Mouse (Mus musculus): ENCODE results near the gene Bglap3. TPM values are rescaled to one million over a fixed set of nuclear protein-coding genes. Genes with fewer than 3 reads are reported as not detected.

Gene Bglap3
- polyA plus RNA-seq, 1 experiment: 14.7 TPM

- Histone ChIP-seq H3K4me3 (ENCODE audit: insufficient read depth, low read length) (peak overlapping the region; percentile 55), H3K4me1 (ENCODE audit: control insufficient read depth, insufficient read depth, low read length) (peaks cover 6% of the 10 kb centered on the region; the same call in 1 of the 2 replicates), H3K27ac (ENCODE audit: insufficient read depth, low read length) (no peak overlapping the region)
- TF ChIP-seq CTCF (IDR thresholded peaks at IDR 0.05; ENCODE audit: extremely low read depth, insufficient read depth, low read length) (no peak), POLR2A (IDR thresholded peaks at IDR 0.05; ENCODE audit: extremely low read depth, insufficient read depth, low read length) (no peak)
Observed at GRCm38 (mm10) chr3:88335436-88336053, 37.0 kb downstream of the Bglap3 start.

GRCm38 (mm10) chr3:88334902-88335435, 37.6 kb downstream of the Bglap3 start:
- H3K27ac ChIP-seq (ENCODE audit: insufficient read depth, low read length): no peak overlapping the region
- TF ChIP-seq CTCF (IDR thresholded peaks at IDR 0.05; ENCODE audit: extremely low read depth, insufficient read depth, low read length) (no peak), POLR2A (IDR thresholded peaks at IDR 0.05; ENCODE audit: extremely low read depth, insufficient read depth, low read length) (no peak)
- peaks cover 6% of the 10 kb centered on the region; the same call in 1 of the 2 replicates for H3K4me1 ChIP-seq (ENCODE audit: control insufficient read depth, insufficient read depth, low read length)
- H3K4me3 ChIP-seq (ENCODE audit: insufficient read depth, low read length): peak overlapping the region; percentile 55; the same call in 1 of the 2 replicates

DNA sequence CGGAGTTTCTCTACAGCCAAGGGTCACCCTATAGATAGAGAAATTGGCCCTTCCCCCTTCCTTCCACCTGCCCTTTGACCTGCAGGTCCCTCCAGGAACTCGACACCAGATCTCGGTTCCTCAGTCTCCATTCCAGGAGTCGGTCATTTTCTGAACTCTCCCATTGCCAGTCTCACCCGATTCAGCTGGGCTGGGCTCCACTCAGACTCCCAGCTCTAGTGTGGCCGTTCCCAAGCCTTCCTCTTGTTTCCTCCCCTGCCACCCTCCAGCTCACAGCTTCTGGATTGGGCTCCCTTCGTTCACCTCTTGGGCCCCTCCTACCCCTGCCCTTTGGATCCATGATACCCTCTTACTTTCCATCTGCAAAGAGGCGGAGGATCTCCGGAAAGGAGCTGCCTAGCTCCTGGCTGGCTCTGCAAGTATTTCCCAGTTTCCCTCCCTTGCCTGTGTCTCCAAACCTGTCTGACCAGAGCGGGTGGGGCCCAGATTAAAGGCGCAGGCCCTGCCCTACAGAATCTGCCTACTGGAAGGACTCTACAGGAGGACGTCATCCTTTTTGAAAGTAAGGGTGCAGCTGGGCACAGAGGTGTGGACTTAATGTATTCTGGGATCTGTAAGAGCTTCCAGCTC, 38.4 kb downstream of the Bglap3 start:
- H3K4me3 ChIP-seq (ENCODE audit: insufficient read depth, low read length): no peak overlapping the region
- no peak for TF ChIP-seq CTCF (IDR thresholded peaks at IDR 0.05; ENCODE audit: extremely low read depth, insufficient read depth, low read length)
- TF ChIP-seq POLR2A (IDR thresholded peaks at IDR 0.05; ENCODE audit: extremely low read depth, insufficient read depth, low read length): no peak
- no peak overlapping the region for H3K27ac ChIP-seq (ENCODE audit: insufficient read depth, low read length)
- H3K4me1 ChIP-seq (ENCODE audit: control insufficient read depth, insufficient read depth, low read length): peaks cover 6% of the 10 kb centered on the region; the same call in 1 of the 2 replicates

GRCm38 (mm10) chr3:88331282-88331681, 41.3 kb downstream of the Bglap3 start:
- H3K27ac ChIP-seq (ENCODE audit: insufficient read depth, low read length): no peak overlapping the region

DNA sequence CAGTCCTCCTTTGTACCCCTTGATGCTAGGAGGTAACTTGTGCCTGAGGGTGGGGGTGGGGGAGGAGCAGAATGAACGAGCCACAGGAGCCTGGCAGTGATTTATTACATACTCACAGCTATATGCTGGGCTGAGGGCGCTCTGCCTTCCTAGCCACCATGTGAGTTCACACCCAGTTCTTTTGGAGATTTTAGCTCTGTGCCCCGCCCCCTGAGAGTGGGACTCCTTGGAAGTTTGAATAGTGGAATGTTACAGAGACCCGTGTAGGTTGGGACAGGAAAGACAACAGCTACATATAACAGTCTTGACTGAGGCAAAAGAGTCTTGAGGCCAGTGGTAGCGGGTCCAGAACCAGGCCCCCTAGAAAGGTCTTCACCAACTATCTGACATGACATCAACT, 43.6 kb downstream of the Bglap3 start:
- TF ChIP-seq POLR2A (IDR thresholded peaks at IDR 0.05; ENCODE audit: extremely low read depth, insufficient read depth, low read length) (no peak), CTCF (IDR thresholded peaks at IDR 0.05; ENCODE audit: extremely low read depth, insufficient read depth, low read length) (no peak)
- no peaks in the 10 kb centered on the region for H3K4me1 ChIP-seq (ENCODE audit: control insufficient read depth, insufficient read depth, low read length)
- H3K27ac ChIP-seq (ENCODE audit: insufficient read depth, low read length): no peak overlapping the region
- H3K4me3 ChIP-seq (ENCODE audit: insufficient read depth, low read length): no peak overlapping the region

More at GRCm38 (mm10) chr3:88331282-88331681, 41.3 kb downstream of the Bglap3 start:
- Histone ChIP-seq H3K4me1 (ENCODE audit: control insufficient read depth, insufficient read depth, low read length) (no peaks in the 10 kb centered on the region), H3K4me3 (ENCODE audit: insufficient read depth, low read length) (no peak overlapping the region)
- no peak for TF ChIP-seq POLR2A (IDR thresholded peaks at IDR 0.05; ENCODE audit: extremely low read depth, insufficient read depth, low read length)
- TF ChIP-seq CTCF (IDR thresholded peaks at IDR 0.05; ENCODE audit: extremely low read depth, insufficient read depth, low read length): peak; percentile 54; the same call in 1 of the 2 replicates

DNA sequence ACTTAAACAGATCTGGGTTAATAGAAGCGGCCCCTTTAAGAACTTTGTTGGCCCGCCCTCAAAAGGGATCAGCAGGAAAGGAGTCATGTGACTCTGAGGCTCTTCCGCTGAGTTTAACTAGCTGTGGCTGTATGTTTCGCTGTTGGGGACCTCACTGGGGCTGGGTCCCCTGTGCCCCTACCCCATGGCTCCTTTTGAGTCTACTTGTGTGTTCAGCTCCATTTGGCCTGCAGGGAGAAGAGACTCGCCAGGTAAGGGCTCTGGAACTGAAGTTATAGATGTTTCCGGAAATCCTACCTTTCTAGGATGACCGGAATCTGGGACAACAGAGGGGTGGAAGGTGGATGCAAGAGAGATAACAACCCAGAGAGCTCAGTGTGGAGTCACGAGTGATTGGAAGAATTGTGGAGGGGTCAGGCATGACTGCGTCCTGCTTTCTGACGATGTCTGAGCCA, 47.6 kb downstream of the Bglap3 start, which contains the start of gene Glmp:
Glmp (plus strand) TSS at position 73 of the 455 bp plus-strand sequence.
- peak; percentile 67; the same call in 1 of the 2 replicates for TF ChIP-seq POLR2A (IDR thresholded peaks at IDR 0.05; ENCODE audit: extremely low read depth, insufficient read depth, low read length)
- TF ChIP-seq CTCF (IDR thresholded peaks at IDR 0.05; ENCODE audit: extremely low read depth, insufficient read depth, low read length): no peak
- Histone ChIP-seq H3K4me3 (ENCODE audit: insufficient read depth, low read length) (peak within 1 kb of the TSS; percentile 70), H3K4me1 (ENCODE audit: control insufficient read depth, insufficient read depth, low read length) (no peaks in the 10 kb centered on the region), H3K27ac (ENCODE audit: insufficient read depth, low read length) (no peak within 1 kb of the TSS)

Other genes starting within 250 kb of the Bglap3 start
- 128 and 131 TPM in 2 replicates for gene Mef2d, start 230.4 kb downstream of the Bglap3 start, polyA plus RNA-seq (2012; rRNA removed)
- not detected in 2 replicates for gene Rhbg, start 118.0 kb downstream of the Bglap3 start, polyA plus RNA-seq (2012; rRNA removed)
- 0.08 TPM in 1 of 2 replicates, not detected in the other for gene Gm38392, start 85.5 kb downstream of the Bglap3 start, polyA plus RNA-seq (2012; rRNA removed)
- 3.3 and 5.0 TPM in 2 replicates for gene Tsacc, start 75.7 kb downstream of the Bglap3 start, polyA plus RNA-seq (2012; rRNA removed)
- gene Cct3, start 75.6 kb downstream of the Bglap3 start, polyA plus RNA-seq (2012; rRNA removed): 151 and 165 TPM in 2 replicates
- 90.9 and 97.3 TPM in 2 replicates for gene Glmp, start 47.7 kb downstream of the Bglap3 start, polyA plus RNA-seq (2012; rRNA removed)
- gene Tmem79, start 36.6 kb downstream of the Bglap3 start, polyA plus RNA-seq (2012; rRNA removed): 0.83 and 0.86 TPM in 2 replicates
- gene Smg5, start 36.5 kb downstream of the Bglap3 start, polyA plus RNA-seq (2012; rRNA removed): 84.4 and 91.5 TPM in 2 replicates
- 15.3 and 15.6 TPM in 2 replicates for gene Paqr6, start 8.2 kb downstream of the Bglap3 start, polyA plus RNA-seq (2012; rRNA removed)
- 0.44 TPM in 1 of 2 replicates, not detected in the other for gene Bglap2, start 6.0 kb upstream of the Bglap3 start, polyA plus RNA-seq (2012; rRNA removed)
- not detected in 2 replicates for gene Bglap, start 11.7 kb upstream of the Bglap3 start, polyA plus RNA-seq (2012; rRNA removed)
- 10.5 and 11.1 TPM in 2 replicates for gene Pmf1, start 37.6 kb upstream of the Bglap3 start, polyA plus RNA-seq (2012; rRNA removed)
- gene Slc25a44, start 52.4 kb upstream of the Bglap3 start, polyA plus RNA-seq (2012; rRNA removed): 76.3 and 76.4 TPM in 2 replicates
- 68.9 and 71.6 TPM in 2 replicates for gene Sema4a, start 88.4 kb upstream of the Bglap3 start, polyA plus RNA-seq (2012; rRNA removed)
- gene Lmna, start 137.2 kb upstream of the Bglap3 start, polyA plus RNA-seq (2012; rRNA removed): 64.7 and 70.6 TPM in 2 replicates
- 1.5 TPM in 2 replicates for gene Mex3a, start 159.7 kb upstream of the Bglap3 start, polyA plus RNA-seq (2012; rRNA removed)
- gene Rab25, start 175.6 kb upstream of the Bglap3 start, polyA plus RNA-seq (2012; rRNA removed): 0.13 and 0.36 TPM in 2 replicates
- 126 and 133 TPM in 2 replicates for gene Lamtor2, start 180.3 kb upstream of the Bglap3 start, polyA plus RNA-seq (2012; rRNA removed)
- 103 and 110 TPM in 2 replicates for gene Ubqln4, start 181.0 kb upstream of the Bglap3 start, polyA plus RNA-seq (2012; rRNA removed)
- gene Ssr2, start 203.1 kb upstream of the Bglap3 start, polyA plus RNA-seq (2012; rRNA removed): 120 and 126 TPM in 2 replicates
- gene Arhgef2, start 233.2 kb upstream of the Bglap3 start, polyA plus RNA-seq (2012; rRNA removed): 220 and 224 TPM in 2 replicates